Comparison of ENCODE assay signal across 10 mouse cellular contexts in genomic region chr6:144203013-144203412, GRCm38 (mm10).
A peak's percentile ranks its signal among the peaks of the same experiment; 100 is the strongest.
DNase-seq lines count a peak whose midpoint lies in the region; ATAC-seq and TF ChIP-seq lines count a peak whose summit lies in the region.
"Had no signal": no experiment of that assay in that cellular context is flagged by ENCODE, and none has a peak within 500 bp of the region (broad histone marks: within the 10 kb centered on the region; RNA-seq: fewer than 3 reads in every experiment).

No protein-coding gene starts in this region.

- no peak for ATAC-seq in midbrain, embryonic 12.5 days (ENCODE audit: low FRiP score, low read depth)
- ATAC-seq in granulocyte monocyte progenitor cell, adult 5-6 weeks (replicated peaks; ENCODE audit: poor library complexity, severe bottlenecking), result no peak

- H3K9me3 ChIP-seq in midbrain, embryonic 12.5 days, result no peaks in the 10 kb centered on the region
- H3K9me3 ChIP-seq: liver, embryonic 13.5 days had no signal

- no peaks in the 10 kb centered on the region; the same call in 1 of the 2 replicates for H3K4me1 ChIP-seq in cerebellum, adult 2 months (ENCODE audit: control insufficient read depth, insufficient read depth, low read length)
- H3K4me1 ChIP-seq in midbrain, embryonic 12.5 days, result peaks cover 40% of the 10 kb centered on the region
- H3K4me1 ChIP-seq: liver, embryonic 13.5 days had no signal

- H3K4me3 ChIP-seq in cerebellum, adult 2 months (replicated peaks; ENCODE audit: insufficient read depth, low read depth, low read length), result peak overlapping the region; percentile 51
- H3K4me3 ChIP-seq in midbrain, embryonic 12.5 days, result no peak overlapping the region
- H3K4me3 ChIP-seq: liver, embryonic 13.5 days had no signal

- 63% methylated on average over 12 of the region's 12 CpGs for WGBS in cerebellum, adult 2 months
- 35% methylated on average over 12 of the region's 12 CpGs for WGBS in midbrain, embryonic 12.5 days

- H3K4me2 ChIP-seq in midbrain, embryonic 12.5 days (replicated peaks), result peak overlapping the region; percentile 35
- H3K4me2 ChIP-seq: liver, embryonic 13.5 days had no signal

- no peak overlapping the region for H3K27ac ChIP-seq in cerebellum, adult 2 months (ENCODE audit: insufficient read depth, low read length)
- H3K27ac ChIP-seq in midbrain, embryonic 12.5 days (replicated peaks), result no peak overlapping the region
- H3K27ac ChIP-seq: liver, embryonic 13.5 days had no signal

- TF ChIP-seq CTCF in cerebellum, adult 2 months (IDR thresholded peaks at IDR 0.05; ENCODE audit: borderline replicate concordance, insufficient read depth, low read depth, low read length), result no peak

- no peak overlapping the region for H3K9ac ChIP-seq in midbrain, embryonic 12.5 days (replicated peaks)
- H3K9ac ChIP-seq: liver, embryonic 13.5 days had no signal

- no peaks in the 10 kb centered on the region; the same call in 1 of the 2 replicates for H3K27me3 ChIP-seq in cerebellum, adult 2 months (ENCODE audit: control insufficient read depth, insufficient read depth, low read length)
- no peaks in the 10 kb centered on the region for H3K27me3 ChIP-seq in midbrain, embryonic 12.5 days
- H3K27me3 ChIP-seq: liver, embryonic 13.5 days had no signal

- TF ChIP-seq POLR2A in cerebellum, adult 2 months (IDR thresholded peaks at IDR 0.05; ENCODE audit: borderline replicate concordance, insufficient read depth, low read length), result no peak

- no peaks in the 10 kb centered on the region for H3K36me3 ChIP-seq in midbrain, embryonic 12.5 days
- H3K36me3 ChIP-seq: liver, embryonic 13.5 days had no signal

- DNase-seq in cerebellum, adult 2 months, result no peak
- no peak for DNase-seq in cerebellum, postnatal 10 days
- peak; percentile 15 for DNase-seq in right cerebral cortex, postnatal 4 days
- DNase-seq in right cerebral cortex, postnatal 10 days (ENCODE audit: low spot score in 2 of 2), result no peak
- no peak for DNase-seq in kidney, postnatal 36 days
- no peak for DNase-seq in ovary, postnatal 10 days (ENCODE audit: low spot score)
- DNase-seq: liver, embryonic 13.5 days; spleen, adult 18-20 months had no signal
